Mouse (Mus musculus) spleen, adult 2 months (tissue): ENCODE data around the gene Cyb5d1. TPM values are rescaled to one million over a fixed set of nuclear protein-coding genes. Genes with fewer than 3 reads are reported as not detected.

Source experiments
- DNase-seq, 2 experiments: peaks; one replicate each; pipeline versions ENCODE4 v3.0.0 to v3.0.0-alpha.2; 2012 to 2021; ENCODE audit warnings: low spot score in 2 of 2, low read depth in 1 of 2
- H3K27ac ChIP-seq: fragments of 200-500 bp; 2 replicates; pipeline ENCODE4 v1.5.1; 2012; ENCODE audit warnings: low read length, inconsistent platforms; ENCODE audit not compliant: insufficient read depth
- H3K27me3 ChIP-seq: fragments of 200-500 bp; 2 replicates; pipeline ENCODE4 v1.6.1; 2012; ENCODE audit warnings: mild to moderate bottlenecking, moderate library complexity, low read length, inconsistent platforms; ENCODE audit not compliant: control insufficient read depth, insufficient read depth
- H3K36me3 ChIP-seq: fragments of 200-500 bp; 2 replicates; pipeline ENCODE4 v1.6.1; 2012; ENCODE audit warnings: mild to moderate bottlenecking, low read length, inconsistent platforms; ENCODE audit not compliant: control insufficient read depth, insufficient read depth
- H3K4me1 ChIP-seq: fragments of 200-500 bp; 2 replicates; pipeline ENCODE4 v1.6.1; 2011; ENCODE audit warnings: inconsistent platforms; ENCODE audit not compliant: control insufficient read depth, insufficient read depth, insufficient read length
- H3K4me3 ChIP-seq: fragments of 200-500 bp; 2 replicates; pipeline ENCODE4 v1.5.1; 2011; ENCODE audit warnings: mild to moderate bottlenecking, inconsistent platforms; ENCODE audit not compliant: insufficient read depth, insufficient read length; ENCODE audit errors: extremely low read depth
- CTCF ChIP-seq: fragments of 200-500 bp; IDR thresholded peaks from 2 replicates; pipeline ENCODE4 v1.5.1; 2011; ENCODE audit warnings: mild to moderate bottlenecking, inconsistent platforms; ENCODE audit not compliant: insufficient read depth, insufficient read length, insufficient replicate concordance; ENCODE audit errors: extremely low read depth
- POLR2A ChIP-seq: fragments of 200-500 bp; IDR thresholded peaks from 2 replicates; pipeline ENCODE4 v1.6.1; 2011; ENCODE audit warnings: low read depth, low read length, inconsistent platforms
- WGBS: fragments of 180-500 bp; shearing (Covaris S2); methylation state at CpG from one replicate; pipeline ENCODE4 v1.1.7; 2018; 5-methylcytosine and 5-hydroxymethylcytosine counted together
- polyA plus RNA-seq: library from polyadenylated mRNA; depleted of rRNA; stranded (reverse); fragments of >200 nt; gene quantifications from 2 replicates; pipeline ENCODE4 v1.2.3, GENCODE M21; 2012

The Cyb5d1 gene
- polyA plus RNA-seq, 1 experiment = 9.5 TPM

DNA sequence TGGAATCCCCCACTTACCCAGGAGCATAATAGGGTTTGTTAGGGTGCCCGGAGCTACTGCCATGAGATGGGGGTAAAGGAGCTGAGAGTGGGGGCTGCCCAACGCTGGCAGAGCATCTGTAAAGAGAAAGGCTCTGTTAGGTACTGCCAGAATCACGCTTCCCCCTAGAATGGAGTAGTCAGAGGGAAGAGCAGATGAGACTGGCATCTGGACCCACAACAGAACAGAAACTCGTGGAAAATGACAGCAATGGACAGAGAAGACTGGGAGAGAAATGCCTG is 12.2 kb upstream of the Cyb5d1 start:
- H3K27me3 ChIP-seq = no peaks in the 10 kb centered on the region
- WGBS = 91% methylated on average over 4 of the region's 4 CpGs
- H3K27ac ChIP-seq = no peak overlapping the region
- H3K36me3 ChIP-seq = peaks cover 33% of the 10 kb centered on the region
- DNase-seq = no peak
- H3K4me1 ChIP-seq = peaks cover 5% of the 10 kb centered on the region; the same call in 1 of the 2 replicates
- no peak for TF ChIP-seq POLR2A
- no peak overlapping the region for H3K4me3 ChIP-seq

DNA sequence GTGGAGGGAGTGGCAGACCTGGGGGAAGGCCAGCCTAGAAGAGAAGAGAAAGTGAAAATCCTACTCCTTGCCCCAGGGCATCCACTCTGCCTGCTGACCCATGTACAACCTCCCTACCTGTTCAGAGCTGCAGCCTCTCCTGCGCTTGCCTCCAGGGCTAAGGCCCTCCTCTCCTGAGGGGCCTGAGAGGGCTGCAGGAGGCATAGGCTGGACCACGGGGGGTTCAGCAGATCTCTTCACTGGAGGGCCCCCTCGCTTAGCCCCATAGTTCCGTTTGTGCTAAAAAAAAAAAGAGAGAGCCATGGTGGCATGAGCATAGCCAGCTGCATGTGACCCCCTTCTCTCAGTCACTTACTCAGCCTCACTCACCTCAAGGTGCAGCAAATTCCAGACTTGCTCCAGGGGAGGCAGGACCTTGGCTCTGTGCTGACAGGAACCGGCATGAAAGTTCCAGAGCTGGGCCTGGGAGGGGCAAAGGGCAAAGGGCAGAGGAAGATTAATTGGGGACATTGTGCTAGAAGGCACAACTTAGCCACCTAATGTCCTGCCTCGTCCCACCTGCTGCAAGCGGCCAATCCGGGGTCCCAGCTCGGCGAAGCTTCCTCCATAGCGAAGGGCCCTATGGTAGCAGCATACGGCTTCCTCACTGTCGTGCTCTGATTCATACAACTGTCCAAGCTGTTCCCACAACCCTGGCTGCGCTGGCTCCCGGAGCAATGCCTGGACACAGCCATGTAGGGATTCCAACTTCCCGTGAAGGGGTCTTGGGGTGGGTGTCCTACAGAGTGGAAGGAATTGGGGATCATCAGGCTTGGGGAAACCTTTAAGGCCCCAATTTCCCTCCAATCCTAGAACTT is 11.7 kb upstream of the Cyb5d1 start:
- H3K27me3 ChIP-seq = no peaks in the 10 kb centered on the region
- peaks cover 33% of the 10 kb centered on the region for H3K36me3 ChIP-seq
- H3K4me3 ChIP-seq = no peak overlapping the region
- H3K27ac ChIP-seq = no peak overlapping the region
- 93% methylated on average over 16 of the region's 16 CpGs for WGBS
- no peak for DNase-seq
- no peak for TF ChIP-seq CTCF
- TF ChIP-seq POLR2A = no peak
- H3K4me1 ChIP-seq = peaks cover 5% of the 10 kb centered on the region; the same call in 1 of the 2 replicates

DNA sequence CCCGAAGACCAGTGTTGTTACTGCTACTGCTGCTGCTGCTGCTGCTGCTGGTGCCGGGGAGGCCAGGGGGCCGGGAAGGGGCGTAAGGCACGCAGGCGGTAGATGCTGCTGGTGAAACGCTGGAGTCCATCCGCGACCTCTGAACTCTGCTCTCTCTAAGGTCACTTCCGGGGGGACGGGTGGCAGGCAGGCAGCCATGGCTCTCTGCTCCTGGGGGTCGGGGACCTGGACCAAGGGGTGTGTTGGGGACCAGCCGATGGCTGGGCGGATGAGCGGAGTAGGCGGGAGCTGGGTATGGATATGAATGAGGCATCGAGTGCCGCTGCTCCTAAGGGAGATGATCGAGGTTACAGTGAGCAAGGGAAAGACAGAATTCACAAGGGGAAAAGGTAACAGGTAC is 10.9 kb upstream of the Cyb5d1 start:
- peaks cover 33% of the 10 kb centered on the region for H3K36me3 ChIP-seq
- no peaks in the 10 kb centered on the region for H3K27me3 ChIP-seq
- DNase-seq = no peak
- no peak overlapping the region for H3K4me3 ChIP-seq
- WGBS = 97% methylated on average over 19 of the region's 19 CpGs
- peaks cover 8% of the 10 kb centered on the region; the same call in 1 of the 2 replicates for H3K4me1 ChIP-seq
- H3K27ac ChIP-seq = no peak overlapping the region
- no peak for TF ChIP-seq POLR2A
- no peak for TF ChIP-seq CTCF

DNA sequence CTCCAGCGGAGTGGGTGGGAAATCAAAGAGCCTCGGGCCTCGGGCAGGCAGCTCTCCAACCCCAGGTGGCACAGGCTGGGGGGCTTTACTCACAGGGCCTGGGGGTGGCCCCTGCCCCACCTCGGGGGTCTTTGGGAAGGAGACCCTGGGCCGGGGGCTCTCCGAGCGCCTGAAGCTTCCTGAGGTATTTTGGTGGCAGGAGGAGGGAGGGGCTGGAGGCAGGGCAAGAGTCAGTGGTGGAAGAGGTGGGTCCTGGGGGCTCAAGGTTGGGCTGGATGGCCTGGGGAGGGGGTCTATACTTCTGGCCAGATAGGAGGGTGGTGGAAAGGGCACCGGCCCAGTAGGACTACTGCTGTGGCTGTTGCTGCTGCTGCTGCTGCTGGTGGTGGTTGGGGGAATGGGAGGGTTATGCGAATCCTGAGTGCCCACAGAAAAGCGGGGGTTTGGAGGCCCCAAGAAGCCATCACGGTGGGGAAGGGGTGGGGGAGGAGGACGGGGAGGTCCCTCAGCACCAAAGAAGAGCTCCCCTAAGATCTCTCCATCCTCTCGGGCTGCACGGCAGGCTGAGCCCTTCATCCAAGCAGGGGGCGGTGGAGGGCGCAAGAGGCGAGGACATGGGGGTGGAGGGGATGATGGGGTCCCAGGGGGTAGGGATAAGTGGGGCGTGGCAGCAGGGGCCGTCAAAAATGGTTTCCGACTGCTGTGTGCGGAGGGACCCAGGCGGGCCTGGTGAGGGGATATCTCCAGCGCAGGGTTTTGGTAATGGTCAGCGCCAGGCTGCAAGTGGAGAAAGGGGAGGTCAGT is 10.2 kb upstream of the Cyb5d1 start:
- 93% methylated on average over 24 of the region's 24 CpGs for WGBS
- peaks cover 33% of the 10 kb centered on the region for H3K36me3 ChIP-seq
- TF ChIP-seq POLR2A (no peak), CTCF (no peak)
- no peak overlapping the region for H3K27ac ChIP-seq
- no peak overlapping the region for H3K4me3 ChIP-seq
- no peak for DNase-seq
- no peaks in the 10 kb centered on the region for H3K27me3 ChIP-seq
- peaks cover 8% of the 10 kb centered on the region; the same call in 1 of the 2 replicates for H3K4me1 ChIP-seq

DNA sequence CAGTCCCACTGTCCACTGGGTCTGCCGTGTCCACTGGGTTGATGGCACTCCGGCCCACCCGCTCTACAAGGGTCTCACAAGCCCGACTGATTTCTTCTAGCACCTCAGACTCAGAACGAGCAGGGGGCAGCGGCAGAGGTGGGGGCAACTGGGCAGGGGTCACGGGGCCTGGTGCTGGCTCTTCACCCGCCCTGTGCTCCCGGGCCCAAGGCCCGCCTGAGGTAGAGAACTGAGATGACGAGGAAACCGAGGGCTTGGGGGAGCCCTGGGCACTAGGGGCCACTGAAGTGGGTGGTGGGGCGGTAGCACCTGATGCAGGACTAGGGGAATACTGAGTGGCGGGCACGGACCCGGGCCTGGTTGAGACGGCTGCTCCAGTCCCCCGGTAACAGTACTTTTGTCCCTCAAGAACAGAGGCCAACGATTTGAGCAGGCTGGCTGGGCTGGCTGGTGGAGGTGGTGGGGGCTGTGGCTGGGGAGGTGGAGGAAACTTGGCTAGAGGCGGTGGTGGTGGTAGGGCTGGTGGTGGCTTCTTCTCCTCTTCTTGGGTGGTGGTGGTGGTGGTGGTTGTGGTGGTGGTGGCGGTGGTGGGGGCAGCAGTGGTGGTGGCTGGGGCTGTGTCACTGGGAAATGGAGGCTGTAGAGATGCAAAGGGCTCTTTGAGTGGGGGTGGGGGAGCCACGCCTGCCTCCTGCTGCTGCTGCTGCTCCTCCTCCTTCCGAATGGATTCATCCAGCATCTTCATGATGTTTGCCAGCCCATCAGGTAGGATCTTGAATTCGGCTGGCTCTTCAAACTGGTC is 9.4 kb upstream of the Cyb5d1 start:
- TF ChIP-seq POLR2A = no peak
- no peak for TF ChIP-seq CTCF
- no peaks in the 10 kb centered on the region for H3K27me3 ChIP-seq
- H3K4me1 ChIP-seq = peaks cover 8% of the 10 kb centered on the region; the same call in 1 of the 2 replicates
- no peak overlapping the region for H3K4me3 ChIP-seq
- H3K27ac ChIP-seq = no peak overlapping the region
- no peak for DNase-seq
- 91% methylated on average over 23 of the region's 24 CpGs for WGBS
- H3K36me3 ChIP-seq = peaks cover 35% of the 10 kb centered on the region

DNA sequence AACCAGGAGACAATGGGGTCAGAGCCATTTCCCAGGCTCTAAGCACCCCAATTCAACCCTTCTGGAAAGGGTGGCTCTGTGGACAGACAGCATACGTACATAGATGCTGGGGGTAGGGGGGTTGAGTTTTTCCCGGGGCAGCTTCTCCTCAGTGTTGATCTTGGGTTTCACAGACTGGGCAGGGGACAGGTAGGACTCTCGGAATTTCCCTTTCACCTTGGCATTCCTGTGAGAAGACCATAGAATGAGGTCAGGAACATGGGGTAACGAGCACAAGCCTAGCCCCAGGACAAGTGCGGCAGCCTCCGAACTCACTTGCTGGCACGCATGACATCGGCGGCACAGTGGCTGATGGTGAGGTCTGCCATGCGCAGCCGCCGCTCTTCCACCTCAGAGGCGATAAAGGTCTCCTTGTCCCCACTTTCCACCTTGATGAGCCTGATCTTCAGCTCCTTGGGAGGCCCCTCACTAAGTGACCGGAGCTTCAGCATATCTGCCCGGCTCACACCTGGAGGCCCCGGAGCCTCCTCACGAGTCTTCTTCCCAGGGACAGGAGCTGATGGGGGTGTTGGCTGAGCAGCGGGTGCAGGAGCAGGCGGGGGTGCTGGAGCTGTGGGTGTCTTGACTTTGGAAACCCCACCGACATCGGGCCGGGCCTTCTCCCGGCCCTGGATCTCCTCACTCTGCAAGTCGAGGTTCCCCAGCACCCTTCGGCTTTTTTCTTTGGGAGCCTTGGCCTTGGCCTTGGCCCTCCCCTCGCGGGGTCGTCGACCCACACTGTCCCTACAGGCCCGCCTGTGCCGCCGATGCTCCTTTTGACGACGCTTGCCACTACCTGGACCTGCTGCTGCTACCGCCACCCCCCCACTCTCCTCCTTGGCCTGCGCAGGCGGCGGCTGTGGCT is 8.5 kb upstream of the Cyb5d1 start:
- H3K27me3 ChIP-seq = no peaks in the 10 kb centered on the region
- no peak overlapping the region for H3K27ac ChIP-seq
- H3K4me1 ChIP-seq = peaks cover 8% of the 10 kb centered on the region; the same call in 1 of the 2 replicates
- peaks cover 38% of the 10 kb centered on the region for H3K36me3 ChIP-seq
- H3K4me3 ChIP-seq = no peak overlapping the region
- WGBS = 95% methylated on average over 38 of the region's 38 CpGs
- no peak for TF ChIP-seq POLR2A
- TF ChIP-seq CTCF = no peak
- no peak for DNase-seq
